Mouse (Mus musculus): ENCODE measurements around the gene Kcnk5. TPM values are rescaled to one million over a fixed set of nuclear protein-coding genes. Genes with fewer than 3 reads are reported as not detected.

The Kcnk5 gene
- total and polyA plus RNA-seq, 2 experiments from 2014 or later, result 0.84 to 1.0 TPM

GRCm38 (mm10) chr14:20093493-20093892 is 88.1 kb downstream of the Kcnk5 start:
- Histone ChIP-seq H3K4me2 (ENCODE audit: low read depth, low read length) (no peak overlapping the region), H3K27ac (no peak overlapping the region), H3K9me3 (ENCODE audit: low read length) (no peaks in the 10 kb centered on the region), H3K4me3 (ENCODE audit: low read length) (no peak overlapping the region), H3K4me1 (ENCODE audit: insufficient read depth, low read length) (no peaks in the 10 kb centered on the region), H3K27me3 (ENCODE audit: insufficient read depth, low read length) (no peaks in the 10 kb centered on the region), H3K36me3 (ENCODE audit: insufficient read depth, low read length) (no peaks in the 10 kb centered on the region), H3K9ac (replicated peaks; ENCODE audit: low read length) (no peak overlapping the region)
- ATAC-seq (no peak), DNase-seq (ENCODE audit: low spot score) (peak; percentile 30)
- WGBS, result 25% methylated on average over 7 of the region's 7 CpGs
- TF ChIP-seq CTCF (IDR thresholded peaks at IDR 0.05; ENCODE audit: low read depth), result no peak

Other genes starting within 250 kb of the Kcnk5 start
- gene Gng2, start 204.2 kb downstream of the Kcnk5 start, total RNA-seq (2014; rRNA removed), result 208 and 218 TPM in 2 replicates
- gene Gng2, start 204.2 kb downstream of the Kcnk5 start, polyA plus RNA-seq (2015; fragmentation: Nextera tagmentation; extraction: Ambion mirVana), result 229 and 265 TPM in 2 replicates
- gene Saysd1, start 43.3 kb downstream of the Kcnk5 start, total RNA-seq (2014; rRNA removed), result 4.8 and 6.8 TPM in 2 replicates
- gene Saysd1, start 43.3 kb downstream of the Kcnk5 start, polyA plus RNA-seq (2015; fragmentation: Nextera tagmentation; extraction: Ambion mirVana), result 9.8 and 11.4 TPM in 2 replicates
- 0.18 TPM in 1 of 2 replicates, not detected in the other for gene Kcnk16, start 87.4 kb upstream of the Kcnk5 start, total RNA-seq (2014; rRNA removed)
- gene Kcnk16, start 87.4 kb upstream of the Kcnk5 start, polyA plus RNA-seq (2015; fragmentation: Nextera tagmentation; extraction: Ambion mirVana), result not detected in 2 replicates
- gene Nudt13, start 112.9 kb upstream of the Kcnk5 start, total RNA-seq (2014; rRNA removed), result 10.3 and 13.4 TPM in 2 replicates
- gene Nudt13, start 112.9 kb upstream of the Kcnk5 start, polyA plus RNA-seq (2015; fragmentation: Nextera tagmentation; extraction: Ambion mirVana), result 11.2 and 12.0 TPM in 2 replicates
- 29.8 and 38.6 TPM in 2 replicates for gene Ecd, start 166.3 kb upstream of the Kcnk5 start, total RNA-seq (2014; rRNA removed)
- 37.3 and 38.4 TPM in 2 replicates for gene Ecd, start 166.3 kb upstream of the Kcnk5 start, polyA plus RNA-seq (2015; fragmentation: Nextera tagmentation; extraction: Ambion mirVana)
- gene Fam149b, start 166.4 kb upstream of the Kcnk5 start, total RNA-seq (2014; rRNA removed), result 42.1 and 44.4 TPM in 2 replicates
- 25.9 and 28.8 TPM in 2 replicates for gene Fam149b, start 166.4 kb upstream of the Kcnk5 start, polyA plus RNA-seq (2015; fragmentation: Nextera tagmentation; extraction: Ambion mirVana)
- 29.2 and 44.2 TPM in 2 replicates for gene Dnajc9, start 207.1 kb upstream of the Kcnk5 start, total RNA-seq (2014; rRNA removed)
- 111 and 114 TPM in 2 replicates for gene Dnajc9, start 207.1 kb upstream of the Kcnk5 start, polyA plus RNA-seq (2015; fragmentation: Nextera tagmentation; extraction: Ambion mirVana)
- gene Mrps16, start 211.8 kb upstream of the Kcnk5 start, total RNA-seq (2014; rRNA removed), result 34.7 and 35.4 TPM in 2 replicates
- 68.1 and 72.3 TPM in 2 replicates for gene Mrps16, start 211.8 kb upstream of the Kcnk5 start, polyA plus RNA-seq (2015; fragmentation: Nextera tagmentation; extraction: Ambion mirVana)

All from hindbrain, postnatal 0 days (tissue).